Mouse (Mus musculus): Measurements from ENCODE around the gene Clic5.

Clic5 gene

DNA sequence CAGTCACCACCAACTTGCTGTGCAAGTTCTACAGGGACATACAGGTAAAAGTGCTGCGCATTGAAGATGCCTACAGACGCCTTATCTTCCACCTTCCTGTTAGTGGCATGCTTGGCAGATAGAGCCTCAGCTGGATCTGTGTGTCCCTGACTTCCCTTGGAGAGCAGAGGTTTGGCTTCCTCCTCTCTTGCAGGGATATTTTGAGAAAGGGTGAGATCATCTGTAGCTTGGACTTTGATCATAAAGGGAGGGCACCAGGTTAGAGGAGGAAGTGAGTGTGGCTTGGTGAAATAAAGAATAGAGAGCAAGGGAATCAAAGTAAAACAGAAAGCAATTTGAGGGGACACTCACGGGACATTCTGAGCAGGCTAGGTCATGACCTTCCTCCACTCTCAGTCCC lies 4.6 kb downstream of the Clic5 start:
- no peak for DNase-seq (ENCODE audit: low spot score)

DNA sequence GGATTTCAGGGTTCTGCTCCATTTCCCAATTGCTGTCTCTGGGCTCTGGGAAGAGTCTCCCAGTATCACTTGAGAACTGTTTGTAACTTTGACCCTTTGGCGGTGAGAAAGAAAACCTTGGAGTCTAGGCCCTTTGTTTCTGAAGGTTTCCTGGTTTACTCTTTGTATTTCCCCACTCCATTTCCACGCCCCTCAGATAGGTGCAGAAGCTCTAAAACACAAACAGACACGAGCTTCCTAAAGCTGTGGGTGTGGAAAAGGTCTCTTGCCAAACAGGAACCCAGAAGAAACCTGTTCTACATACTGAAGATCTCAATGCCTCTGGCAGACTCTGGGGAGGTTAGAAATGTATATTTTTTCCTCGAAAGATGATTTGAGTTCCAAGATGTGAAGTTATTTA lies 10.8 kb downstream of the Clic5 start:
- no peak for DNase-seq (ENCODE audit: low spot score)

DNA sequence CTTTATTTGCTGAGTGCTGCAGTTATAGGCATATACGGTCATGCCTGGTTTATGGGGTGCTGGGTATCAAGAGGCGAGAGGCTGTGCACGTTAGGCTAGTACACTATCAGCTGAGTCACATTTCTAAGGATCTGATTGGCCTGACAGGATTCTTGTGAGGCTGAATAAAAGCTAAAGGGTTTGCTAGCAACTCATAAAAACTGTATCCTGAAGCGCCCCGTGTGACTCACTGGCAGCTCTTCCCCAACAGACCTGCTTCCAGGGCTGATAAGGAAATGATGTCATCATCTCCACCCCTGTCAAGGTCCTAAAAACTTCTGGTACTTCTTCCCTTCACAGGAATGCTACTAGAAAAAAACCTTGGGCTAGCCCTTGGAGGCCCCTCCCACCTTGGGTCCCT lies 14.6 kb downstream of the Clic5 start:
- no peak for DNase-seq (ENCODE audit: low spot score)

DNA sequence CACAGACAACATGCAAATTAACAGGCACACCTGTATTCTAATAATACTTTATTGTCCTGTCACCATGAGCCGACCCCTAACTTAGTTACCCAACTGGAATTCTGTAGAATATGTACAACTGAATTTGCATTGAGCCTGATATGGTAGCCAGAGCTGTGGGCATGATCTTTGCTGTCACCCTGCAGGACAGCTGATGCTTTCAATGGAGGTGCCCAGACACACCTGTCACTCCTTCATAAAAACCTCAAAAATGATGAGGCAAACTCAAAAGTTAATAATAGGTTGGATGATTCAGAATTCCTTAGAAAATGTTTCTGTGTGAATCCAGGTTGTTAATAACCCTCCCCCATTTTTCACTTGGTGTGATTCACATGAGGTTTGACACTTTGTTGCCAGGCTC lies 16.4 kb downstream of the Clic5 start:
- DNase-seq (ENCODE audit: low spot score): no peak

DNA sequence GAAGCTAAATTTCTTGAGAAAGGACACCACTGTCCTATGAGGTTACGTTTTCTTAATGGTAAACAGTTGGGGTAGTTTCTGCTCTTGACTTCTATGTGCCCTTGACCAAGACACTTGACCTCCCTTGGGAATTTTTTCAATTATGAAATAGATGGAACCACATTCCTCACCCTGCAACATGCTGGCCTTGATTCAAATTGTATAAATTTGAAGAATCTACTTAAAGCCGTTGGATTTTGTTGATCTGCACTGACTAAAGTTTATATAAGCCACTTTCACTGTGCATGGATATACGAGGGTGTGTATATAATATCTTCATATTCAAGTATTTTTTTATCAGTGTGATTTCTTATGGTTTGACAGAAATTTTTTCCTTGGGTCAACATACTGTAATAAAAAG lies 17.2 kb downstream of the Clic5 start:
- no peak for DNase-seq (ENCODE audit: low spot score)

DNA sequence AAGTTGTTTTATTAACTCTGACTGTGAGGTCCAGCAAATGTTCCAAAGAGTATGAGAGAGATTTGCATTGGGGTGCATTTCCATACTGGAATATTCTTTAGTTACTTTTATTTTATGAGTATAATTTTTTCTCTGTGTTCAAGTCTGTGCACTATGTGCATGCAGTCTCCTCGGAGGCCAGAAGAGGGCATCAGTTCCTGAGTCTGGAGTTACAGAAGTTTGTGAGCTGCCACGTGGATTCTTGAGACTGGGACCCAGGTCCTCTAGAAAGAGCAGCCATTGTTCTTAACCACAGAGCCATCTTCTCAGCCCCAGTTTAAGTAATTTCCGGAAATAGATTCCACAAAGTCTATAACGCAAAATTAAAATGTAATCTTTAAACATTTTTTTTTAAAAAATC lies 20.5 kb downstream of the Clic5 start:
- DNase-seq (ENCODE audit: low spot score): no peak

DNA sequence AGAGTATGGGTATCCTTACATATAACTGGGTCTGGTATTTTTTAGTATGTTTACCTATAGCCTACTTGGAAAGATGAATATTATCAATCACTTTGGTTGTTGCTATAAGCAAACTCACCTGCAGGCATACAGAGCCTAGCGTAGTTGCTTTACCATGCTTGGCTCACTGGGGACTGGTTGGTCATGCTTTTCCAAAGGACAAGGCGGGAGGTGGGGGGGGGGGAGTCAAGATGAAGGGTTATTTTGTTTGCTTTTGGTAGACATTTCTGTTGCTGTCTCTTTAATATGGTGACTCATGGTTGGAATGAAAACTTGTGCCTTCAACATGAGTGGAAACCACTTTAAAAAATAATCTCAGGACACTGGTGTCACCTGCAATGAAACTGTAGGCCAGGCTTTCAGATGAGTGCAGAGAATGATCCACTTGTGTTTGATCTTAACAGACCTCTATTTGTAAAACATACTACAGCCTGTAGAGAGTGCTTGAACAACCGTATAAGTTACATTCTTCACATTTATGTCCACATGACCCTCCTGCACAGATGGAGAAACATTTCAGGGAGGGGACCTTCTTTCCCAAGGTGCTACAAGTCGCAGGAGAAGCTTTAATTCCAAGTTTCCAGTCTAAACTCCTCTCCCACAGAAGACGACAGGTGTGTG lies 24.7 kb downstream of the Clic5 start:
- no peak for DNase-seq (ENCODE audit: low spot score)

DNA sequence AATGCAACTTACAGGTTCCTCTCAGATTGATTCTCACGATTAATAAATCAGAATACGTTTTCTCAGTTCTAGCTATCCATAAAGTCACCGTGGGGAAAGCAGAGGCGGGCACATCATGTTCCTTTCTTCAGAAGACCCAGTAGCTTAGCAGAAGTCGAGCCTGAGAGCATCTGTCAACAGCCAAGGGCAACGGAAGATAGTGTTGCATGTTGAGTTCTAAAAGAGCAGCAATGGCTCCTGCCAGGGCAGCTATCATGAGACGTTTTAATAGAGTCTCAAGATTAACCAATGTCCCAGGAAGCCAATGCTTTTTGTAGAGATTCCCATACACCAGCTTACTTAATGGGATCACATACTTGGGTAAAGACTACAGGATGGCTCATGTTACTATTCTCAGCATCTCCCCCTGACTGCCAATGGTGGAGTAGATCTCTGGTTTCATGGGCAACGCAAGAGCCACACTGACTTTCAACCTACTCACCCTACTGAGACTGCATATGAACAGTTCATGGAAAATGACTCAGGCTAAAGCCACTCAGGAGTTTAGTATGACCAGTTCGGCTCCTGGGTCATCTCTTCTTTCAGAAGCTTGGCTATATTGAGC lies 26.9 kb downstream of the Clic5 start:
- no peak for DNase-seq (ENCODE audit: low spot score)

DNA sequence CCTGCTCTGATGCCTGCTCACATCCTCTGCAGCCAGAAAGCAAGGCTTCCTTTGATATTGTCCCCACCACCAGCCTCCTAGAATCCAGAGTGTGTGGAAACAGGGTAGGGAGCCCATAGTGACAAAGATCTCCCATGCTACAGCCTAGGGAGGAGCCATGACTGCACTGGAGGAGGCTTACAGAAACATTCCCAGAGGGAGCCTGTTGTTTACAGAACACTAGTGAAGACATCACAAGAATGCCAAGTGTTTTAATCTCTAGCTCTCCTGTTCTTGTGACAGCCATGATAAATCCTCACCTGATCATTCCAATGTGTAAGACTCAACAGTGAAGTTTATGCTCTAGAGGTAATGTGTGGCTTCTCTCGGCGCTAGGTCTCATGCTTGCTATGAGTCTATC lies 28.8 kb downstream of the Clic5 start:
- no peak for DNase-seq (ENCODE audit: low spot score)

DNA sequence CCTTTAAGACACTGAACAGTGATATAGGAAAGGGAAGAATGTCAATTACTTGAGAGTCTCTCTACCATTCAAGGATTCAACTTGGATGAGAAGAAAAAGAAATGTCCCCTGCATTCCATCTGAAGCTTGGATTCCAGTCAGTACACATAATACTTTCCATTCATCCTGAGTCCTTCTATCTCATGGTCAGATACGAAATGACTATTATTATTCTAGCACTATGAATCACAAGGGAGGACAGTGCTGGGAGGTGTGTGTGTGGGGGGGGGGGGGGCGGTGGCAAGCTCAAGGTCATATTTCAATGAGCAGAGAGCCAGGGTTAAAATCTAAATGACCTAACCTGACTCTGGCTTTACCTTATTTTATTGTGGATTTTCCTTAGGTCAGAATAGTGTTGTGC lies 31.6 kb downstream of the Clic5 start:
- DNase-seq (ENCODE audit: low spot score): no peak

DNA sequence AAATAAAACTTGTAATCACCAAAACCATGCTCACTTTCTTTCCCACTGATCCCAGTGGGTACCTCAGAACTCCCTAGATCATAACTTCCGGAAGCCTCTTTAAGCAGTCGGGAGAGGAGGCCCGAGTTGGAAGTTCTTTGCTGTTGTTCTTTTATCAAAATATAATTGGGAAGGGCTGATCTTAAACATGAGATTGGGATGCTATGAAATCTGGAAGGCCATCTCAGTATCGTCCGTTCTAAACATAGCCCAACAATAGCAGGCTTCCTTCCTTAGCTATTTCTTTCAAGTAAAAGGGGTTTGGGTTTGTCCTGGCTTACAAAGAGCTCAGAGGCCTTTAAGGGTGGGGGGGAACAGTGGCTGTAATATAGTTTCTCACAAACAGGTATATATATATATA lies 40.0 kb downstream of the Clic5 start:
- no peak for DNase-seq (ENCODE audit: low spot score)

DNA sequence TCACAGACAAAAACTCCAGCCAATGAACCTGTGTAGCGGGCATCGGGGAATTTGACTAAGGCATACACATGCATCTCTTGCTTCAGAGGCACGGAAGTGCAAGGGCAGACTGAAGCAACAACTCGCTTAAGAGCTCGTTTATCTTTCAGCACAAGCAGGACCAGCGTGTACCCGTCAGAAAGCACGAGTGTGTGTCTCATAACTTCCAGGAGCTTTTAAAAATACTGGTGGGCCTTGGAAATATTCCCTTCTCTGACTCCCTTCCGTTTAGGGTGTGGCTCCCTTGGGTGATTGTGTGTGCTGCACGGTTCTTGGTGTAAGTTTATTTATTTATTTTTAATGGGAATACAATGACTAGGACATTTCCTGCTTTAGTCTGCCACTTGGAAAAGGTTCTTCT lies 41.7 kb downstream of the Clic5 start:
- DNase-seq (ENCODE audit: low spot score): no peak

DNA sequence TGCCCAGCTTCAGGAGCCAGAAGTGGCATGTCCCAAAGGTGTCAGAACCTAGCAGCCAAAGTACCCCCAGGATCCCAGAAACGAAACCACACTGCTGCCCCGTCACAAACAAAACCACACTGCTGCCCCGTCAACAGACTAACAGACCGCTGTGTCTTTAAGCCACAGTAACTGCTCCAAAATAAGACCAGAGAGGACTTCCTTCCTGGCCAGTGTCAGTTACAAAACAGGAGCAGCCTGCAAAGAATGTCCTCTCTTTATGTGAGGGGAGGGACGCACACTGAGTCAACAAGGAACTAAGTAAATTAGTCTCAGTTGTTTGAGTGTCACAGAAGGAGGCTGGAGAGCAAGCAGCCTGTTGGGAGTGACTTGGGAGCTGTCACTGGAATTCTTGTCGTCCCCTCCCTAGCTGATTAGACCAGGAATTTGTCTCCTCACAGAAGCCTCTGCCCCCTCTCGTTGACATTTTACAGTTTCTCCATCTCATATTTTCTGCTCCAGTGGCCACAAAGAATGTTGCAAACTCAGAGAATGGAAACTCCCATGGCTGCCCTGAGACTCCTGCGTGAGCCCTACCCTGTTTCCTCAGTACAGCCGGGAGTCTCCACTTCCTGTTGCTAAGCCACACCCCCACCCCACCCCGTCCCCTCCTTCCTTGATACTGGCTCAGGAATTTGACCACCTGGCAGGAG lies 50.8 kb downstream of the Clic5 start:
- no peak for DNase-seq (ENCODE audit: low spot score)

DNA sequence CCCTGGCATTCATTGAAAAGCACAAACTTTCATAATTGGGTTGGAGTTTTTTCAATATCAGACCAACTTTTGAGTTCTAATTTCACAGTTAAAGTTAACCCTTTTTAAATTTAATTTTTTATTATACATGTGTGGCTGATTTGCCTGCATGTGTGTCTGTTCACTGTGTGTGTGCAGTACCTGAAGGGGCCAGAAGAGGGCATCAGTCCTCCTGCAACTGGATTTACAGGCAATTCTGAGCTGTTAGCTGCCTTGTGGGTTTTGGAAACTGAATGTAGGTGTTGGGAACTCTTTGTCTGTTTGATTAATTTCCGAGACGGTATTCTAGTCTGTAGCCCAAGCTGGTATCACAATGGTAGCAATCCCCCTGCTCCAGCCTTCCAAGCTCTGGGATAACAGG lies 52.4 kb downstream of the Clic5 start:
- no peak for DNase-seq (ENCODE audit: low spot score)

DNA sequence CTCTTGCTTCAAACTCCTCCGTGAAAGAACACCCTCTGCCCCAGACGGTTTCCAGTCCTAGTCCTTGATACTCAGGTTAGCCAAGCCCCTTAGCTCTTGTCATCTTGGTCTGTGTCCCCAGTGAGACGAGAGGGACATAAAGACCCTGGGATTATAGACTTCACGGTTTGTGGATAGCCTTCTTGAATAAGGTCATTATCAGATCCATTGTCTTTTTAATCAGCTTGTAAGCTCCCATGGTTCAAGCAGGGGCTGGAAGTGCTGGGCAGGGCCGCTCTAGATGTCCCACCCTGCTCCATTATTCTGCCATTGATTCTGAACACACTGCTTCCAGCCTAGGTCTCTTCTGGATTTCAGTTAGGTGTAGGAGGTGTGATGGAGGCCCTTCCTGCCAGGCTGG lies 55.7 kb downstream of the Clic5 start:
- DNase-seq (ENCODE audit: low spot score): no peak

DNA sequence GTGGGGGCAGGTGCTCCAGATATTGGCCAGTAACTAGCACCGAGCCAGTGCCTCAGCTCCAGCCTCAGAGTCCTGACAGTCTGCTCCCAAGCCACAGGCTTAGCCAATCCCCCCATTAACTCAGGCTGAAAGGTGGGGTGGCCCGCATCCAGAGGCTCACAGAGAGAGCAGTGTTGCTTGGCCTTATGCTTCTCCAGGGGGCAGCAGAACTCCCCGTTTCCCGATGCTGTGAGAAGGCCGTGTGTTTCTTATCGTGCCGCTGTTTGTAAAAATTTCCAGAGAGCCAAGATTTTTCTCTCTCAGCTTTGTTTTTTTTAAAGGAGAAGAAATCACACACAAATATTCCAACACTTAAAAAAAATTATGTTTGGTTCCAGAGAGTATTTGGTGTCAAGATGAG lies 56.2 kb downstream of the Clic5 start:
- DNase-seq (ENCODE audit: low spot score): no peak

DNA sequence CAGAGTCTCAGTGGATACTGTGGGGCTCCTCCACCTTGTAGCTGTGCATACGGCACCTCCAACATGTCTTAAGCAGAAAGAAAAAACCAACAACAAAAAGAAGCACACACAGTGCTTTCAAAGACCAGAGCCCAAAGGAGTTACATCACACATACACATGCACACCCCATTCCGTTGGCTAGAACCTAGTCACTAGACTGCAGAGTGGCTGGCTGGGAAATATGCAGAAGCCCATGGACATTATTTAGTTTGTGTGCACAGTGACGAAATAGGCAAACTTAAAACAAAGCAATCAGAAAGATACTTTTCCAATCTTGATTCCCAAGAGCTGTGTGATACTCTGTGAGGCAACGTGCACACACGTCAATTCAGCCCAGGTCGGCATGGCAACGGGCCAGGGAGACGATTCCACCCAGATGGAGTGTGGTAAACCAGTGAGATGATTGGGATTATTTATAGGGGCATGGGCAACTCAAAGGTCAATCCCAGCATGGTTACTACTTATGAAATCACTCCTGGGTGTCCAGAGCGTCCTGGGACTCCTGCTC lies 57.8 kb downstream of the Clic5 start:
- DNase-seq (ENCODE audit: low spot score): no peak

DNA sequence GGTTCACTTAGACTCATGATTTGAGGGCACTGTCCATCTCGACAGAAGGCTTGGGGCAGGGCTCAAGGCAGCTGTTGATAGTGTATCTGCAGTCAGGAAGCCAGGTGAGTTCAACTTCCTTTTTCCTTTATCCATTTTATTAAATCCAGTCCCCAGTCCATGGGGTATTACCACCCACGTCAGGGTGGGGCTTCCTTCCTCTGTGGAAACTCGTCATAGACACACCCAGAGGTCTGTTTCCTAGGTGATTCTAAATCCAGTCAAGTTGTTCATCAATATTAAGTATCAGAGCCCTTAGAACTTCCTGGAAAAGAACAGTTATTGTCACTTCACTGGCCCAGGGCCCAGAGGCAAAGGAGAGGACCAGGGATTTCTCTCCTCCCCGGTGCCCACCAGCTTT lies 61.2 kb downstream of the Clic5 start:
- DNase-seq (ENCODE audit: low spot score): no peak

DNA sequence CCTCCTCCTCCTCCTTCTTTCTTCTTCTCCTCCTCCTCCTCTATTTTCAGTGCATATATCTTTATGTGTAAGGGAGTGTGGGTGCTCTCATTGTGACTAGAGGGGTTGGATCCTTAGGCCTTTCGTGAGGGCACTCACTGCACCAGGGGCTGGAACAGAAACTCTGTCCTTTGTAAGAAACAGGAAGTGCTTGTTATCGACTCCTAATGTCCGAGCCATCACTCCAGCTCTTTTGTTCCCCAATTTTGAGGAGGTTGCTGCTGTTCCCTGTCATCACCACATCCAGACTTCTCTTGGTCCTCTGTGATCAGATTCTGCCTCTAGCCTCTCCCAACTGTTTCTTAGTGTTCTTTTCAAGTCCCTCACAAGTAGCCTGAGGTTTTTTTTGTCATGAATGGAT lies 64.3 kb downstream of the Clic5 start:
- no peak for DNase-seq (ENCODE audit: low spot score)

DNA sequence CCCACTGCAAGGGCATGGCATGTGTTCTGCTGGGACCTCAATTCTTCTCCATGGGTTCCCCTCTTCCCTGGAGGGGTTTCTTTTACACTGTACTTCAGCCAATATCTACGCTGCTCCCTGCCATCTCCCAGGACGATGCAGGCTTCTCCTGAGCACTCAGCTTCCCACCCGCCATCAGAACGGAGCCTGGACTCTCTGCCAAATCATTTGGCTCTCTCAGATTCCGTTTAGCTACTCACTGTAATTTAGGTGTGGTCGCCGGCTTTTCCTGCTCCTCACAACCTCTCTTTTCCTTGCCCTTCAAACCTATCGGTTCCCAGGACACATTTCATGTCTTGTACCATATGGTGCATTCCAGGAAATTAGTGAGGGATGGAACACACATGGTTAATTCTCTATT lies 66.3 kb downstream of the Clic5 start:
- no peak for DNase-seq (ENCODE audit: low spot score)

DNA sequence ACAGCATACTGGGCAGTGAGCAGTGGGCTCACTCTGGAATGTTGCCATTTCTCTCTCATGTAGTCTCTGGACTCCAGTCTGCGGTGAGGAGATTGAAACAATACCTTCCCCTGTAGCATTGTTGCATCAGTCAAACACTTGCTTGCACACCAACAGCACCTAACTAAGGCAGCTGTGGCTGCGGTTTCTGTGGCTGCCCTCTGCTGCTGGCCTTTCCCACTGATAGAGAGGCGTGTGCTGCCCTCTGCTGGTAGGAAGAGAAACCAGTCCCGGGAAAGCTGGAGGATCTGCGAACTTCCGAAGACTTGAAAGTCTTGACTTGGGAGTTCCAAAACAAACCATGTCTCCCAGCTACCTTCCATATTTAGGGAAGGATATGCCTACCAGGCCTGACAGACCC lies 68.2 kb downstream of the Clic5 start:
- DNase-seq (ENCODE audit: low spot score): peak; percentile 40

DNA sequence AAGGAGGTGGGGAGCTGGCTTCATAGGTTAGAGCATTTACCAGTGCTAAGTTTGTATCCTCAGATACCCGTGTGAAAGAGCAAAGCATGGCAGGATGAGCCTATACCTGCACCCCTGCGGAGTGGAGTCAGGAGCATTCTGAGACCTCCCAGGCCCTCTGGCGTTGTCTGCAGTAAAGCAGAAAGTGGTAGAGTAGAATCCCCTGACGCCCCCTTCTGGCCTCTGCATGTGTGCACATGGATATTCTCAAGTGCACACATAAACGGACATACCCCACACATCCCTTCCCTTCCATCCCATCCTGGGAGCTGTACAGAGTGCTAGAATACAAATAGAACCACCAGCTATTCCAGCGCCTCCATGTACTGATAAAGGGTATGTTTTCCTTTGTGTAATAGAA lies 70.9 kb downstream of the Clic5 start:
- DNase-seq (ENCODE audit: low spot score): no peak

DNA sequence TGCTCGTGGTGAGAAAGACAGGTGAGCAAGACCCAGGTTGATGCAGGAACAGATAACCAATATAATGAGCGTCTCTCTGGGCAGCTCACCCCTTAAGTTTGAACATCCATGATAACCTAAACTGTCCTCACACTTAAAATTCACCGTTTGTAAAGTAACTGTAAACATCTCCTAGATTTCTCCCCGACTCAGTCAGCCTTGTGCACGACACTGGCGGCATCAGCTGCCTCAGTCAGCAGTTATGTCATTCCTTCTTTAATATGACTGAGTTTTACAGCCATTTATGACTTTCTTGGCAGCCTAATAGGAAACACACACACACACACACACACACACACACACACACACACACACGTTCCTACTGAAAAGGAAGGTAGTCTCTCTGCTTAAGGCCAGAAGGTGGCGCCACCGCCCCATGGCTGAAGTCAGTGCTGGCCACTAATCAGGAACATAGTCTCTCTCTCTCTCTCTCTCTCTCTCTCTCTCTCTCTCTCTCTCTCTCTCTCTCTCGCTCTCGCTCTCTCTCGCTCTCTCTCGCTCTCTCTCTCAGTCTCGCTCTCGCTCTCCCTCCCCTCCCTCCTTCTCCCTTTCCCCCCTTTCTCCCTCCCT lies 73.3 kb downstream of the Clic5 start:
- peak; percentile 14 for DNase-seq (ENCODE audit: low spot score)
